Mouse (Mus musculus): ENCODE measurements at regions not wholly inside any gene's neighbourhood (a gene's known extent, or its start where the extent isn't known, plus 50 kb on each side); places are given as distances from the start of the nearest gene placed in this dataset.

- no peak for DNase-seq
Measured at GRCm38 (mm10) chr13:78580863-78581595, 381.5 kb upstream of the Nr2f1 start.

- no peak for DNase-seq
Measured at GRCm38 (mm10) chr13:78577497-78577896, 377.9 kb upstream of the Nr2f1 start.

- no peak for DNase-seq
Measured at GRCm38 (mm10) chr13:78576300-78577296, 377.0 kb upstream of the Nr2f1 start.

GRCm38 (mm10) chr13:78571093-78571492 is 371.5 kb upstream of the Nr2f1 start:
- no peak for DNase-seq

GRCm38 (mm10) chr13:78524446-78524937 is 324.9 kb upstream of the Nr2f1 start:
- no peak for DNase-seq

- no peak for DNase-seq
Measured at GRCm38 (mm10) chr13:78520771-78521170, 321.2 kb upstream of the Nr2f1 start.

GRCm38 (mm10) chr13:78520186-78520585 is 320.6 kb upstream of the Nr2f1 start:
- DNase-seq: no peak

- DNase-seq: no peak
Measured at GRCm38 (mm10) chr13:78500551-78500950, 301.0 kb upstream of the Nr2f1 start.

- DNase-seq: no peak
Measured at GRCm38 (mm10) chr13:78483760-78484357, 284.3 kb upstream of the Nr2f1 start.

- DNase-seq: peak; percentile 76
Measured at GRCm38 (mm10) chr13:78482929-78483759, 283.6 kb upstream of the Nr2f1 start.

GRCm38 (mm10) chr13:78451333-78452070 is 251.9 kb upstream of the Nr2f1 start:
- no peak for DNase-seq

GRCm38 (mm10) chr13:78446726-78447031 is 247.1 kb upstream of the Nr2f1 start:
- no peak for DNase-seq

- no peak for DNase-seq
Measured at GRCm38 (mm10) chr13:78445891-78446725, 246.6 kb upstream of the Nr2f1 start.

GRCm38 (mm10) chr13:78444691-78445349 is 245.3 kb upstream of the Nr2f1 start:
- no peak for DNase-seq

- no peak for DNase-seq
Measured at GRCm38 (mm10) chr13:78428469-78428868, 228.9 kb upstream of the Nr2f1 start.

GRCm38 (mm10) chr13:78428084-78428445 is 228.5 kb upstream of the Nr2f1 start:
- peak; percentile 4 for DNase-seq

GRCm38 (mm10) chr13:78427141-78428083 is 227.9 kb upstream of the Nr2f1 start:
- DNase-seq: peak; percentile 23

GRCm38 (mm10) chr13:78426306-78426921 is 226.9 kb upstream of the Nr2f1 start:
- no peak for DNase-seq
